Mouse (Mus musculus) small intestine, adult 2 months (tissue): ENCODE measurements around the gene Ccdc51. TPM values are rescaled to one million over a fixed set of nuclear protein-coding genes. Genes with fewer than 3 reads are reported as not detected.

Experiments
- H3K27ac ChIP-seq: fragments of 200-500 bp; 2 replicates; pipeline ENCODE4 v1.5.1; 2012; ENCODE audit warnings: low read depth, low read length, control low read depth, inconsistent platforms; ENCODE audit not compliant: insufficient read depth
- H3K27me3 ChIP-seq: fragments of 200-500 bp; 2 replicates; pipeline ENCODE4 v1.6.1; 2012; ENCODE audit warnings: mild to moderate bottlenecking, moderate library complexity, low read length, inconsistent platforms; ENCODE audit not compliant: control insufficient read depth, insufficient read depth
- H3K36me3 ChIP-seq: fragments of 200-500 bp; 2 replicates; pipeline ENCODE4 v1.6.1; 2012; ENCODE audit warnings: mild to moderate bottlenecking, low read length, control low read depth, inconsistent platforms; ENCODE audit not compliant: control insufficient read depth, insufficient read depth
- H3K4me1 ChIP-seq: fragments of 200-500 bp; 2 replicates; pipeline ENCODE4 v1.6.1; 2012; ENCODE audit warnings: low read length, inconsistent platforms, mixed read lengths; ENCODE audit not compliant: control insufficient read depth, insufficient read depth, insufficient read length
- H3K4me3 ChIP-seq: fragments of 200-500 bp; 2 replicates; pipeline ENCODE4 v1.5.1; 2012; ENCODE audit warnings: low read depth, mild to moderate bottlenecking, control low read depth, inconsistent platforms, low read length, moderate library complexity
- CTCF ChIP-seq: fragments of 200-500 bp; IDR thresholded peaks from 2 replicates; pipeline ENCODE4 v1.5.1; 2012; ENCODE audit warnings: low read depth, mild to moderate bottlenecking, control low read depth, inconsistent platforms, low read length, moderate library complexity, mixed read lengths; ENCODE audit not compliant: insufficient replicate concordance, insufficient read length; ENCODE audit errors: extremely low read depth
- POLR2A ChIP-seq: fragments of 200-500 bp; IDR thresholded peaks from 2 replicates; pipeline ENCODE4 v1.6.1; 2012; ENCODE audit warnings: low read depth, mild to moderate bottlenecking, control low read depth, inconsistent platforms, low read length, moderate library complexity
- WGBS: fragments of 180-500 bp; shearing (Covaris S2); methylation state at CpG from one replicate; pipeline ENCODE4 v1.1.7; 2018; 5-methylcytosine and 5-hydroxymethylcytosine counted together
- polyA plus RNA-seq: library from polyadenylated mRNA; depleted of rRNA; stranded (reverse); fragments of >200 nt; gene quantifications from 2 replicates; pipeline ENCODE4 v1.2.3, GENCODE M21; 2012

Ccdc51 gene
- polyA plus RNA-seq, 1 experiment, result 11.3 TPM

- no peak overlapping the region for H3K4me3 ChIP-seq
- H3K36me3 ChIP-seq, result no peaks in the 10 kb centered on the region
- H3K27me3 ChIP-seq, result no peaks in the 10 kb centered on the region
- 0 out of 2 replicates have a peak, but pooled peaks cover 4% of the 10 kb centered on the region for H3K4me1 ChIP-seq
- H3K27ac ChIP-seq, result no peak overlapping the region
- no peak for TF ChIP-seq CTCF
- TF ChIP-seq POLR2A, result no peak
- 75% methylated on average over 7 of the region's 7 CpGs for WGBS
Measured at GRCm38 (mm10) chr9:109103250-109103649, 21.0 kb downstream of the Ccdc51 start.

DNA sequence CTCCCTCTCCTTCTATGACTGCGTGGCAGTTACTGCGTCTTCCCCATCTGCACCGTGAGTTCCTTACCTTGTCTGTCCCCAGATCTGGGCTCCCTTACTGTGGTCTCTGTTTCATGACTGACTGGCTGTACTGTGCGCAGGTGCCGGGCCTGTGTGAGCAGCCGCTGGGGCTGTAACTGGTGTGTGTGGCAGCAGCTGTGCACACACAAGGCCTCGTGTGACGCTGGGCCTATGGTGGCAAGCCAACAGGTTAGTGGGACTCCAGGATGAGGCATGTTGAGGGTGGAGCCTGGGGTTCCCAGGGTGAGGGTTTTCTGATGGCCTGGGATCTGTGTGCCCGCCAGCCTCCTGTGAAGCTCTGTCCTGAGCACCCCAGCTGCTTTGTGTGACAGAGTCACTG, 21.8 kb downstream of the Ccdc51 start:
- 0 out of 2 replicates have a peak, but pooled peaks cover 4% of the 10 kb centered on the region for H3K4me1 ChIP-seq
- TF ChIP-seq POLR2A (no peak), CTCF (no peak)
- no peak overlapping the region for H3K4me3 ChIP-seq
- 90% methylated on average over 9 of the region's 9 CpGs for WGBS
- H3K27ac ChIP-seq, result no peak overlapping the region
- H3K27me3 ChIP-seq, result no peaks in the 10 kb centered on the region
- no peaks in the 10 kb centered on the region for H3K36me3 ChIP-seq

DNA sequence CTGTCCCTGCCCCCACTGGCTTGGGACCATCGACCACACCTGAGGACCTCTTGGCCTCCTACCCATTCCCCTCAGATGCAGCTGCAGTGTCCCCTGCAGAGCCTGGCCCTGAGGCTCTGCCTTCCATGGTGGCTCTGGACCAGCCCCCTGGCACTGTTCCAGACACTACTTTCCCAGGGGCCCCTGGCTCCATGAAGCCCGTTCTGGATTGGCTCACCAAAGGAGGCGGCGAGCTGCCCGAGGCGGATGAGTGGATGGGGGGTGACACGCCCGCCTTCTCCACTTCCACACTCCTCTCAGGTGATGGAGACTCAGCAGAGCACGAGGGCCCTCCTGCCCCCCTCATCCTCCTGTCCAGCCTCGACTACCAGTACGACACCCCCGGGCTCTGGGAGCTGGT, 22.7 kb downstream of the Ccdc51 start:
- TF ChIP-seq POLR2A (no peak), CTCF (no peak)
- Histone ChIP-seq H3K4me1 (0 out of 2 replicates have a peak, but pooled peaks cover 4% of the 10 kb centered on the region), H3K36me3 (no peaks in the 10 kb centered on the region), H3K27me3 (no peaks in the 10 kb centered on the region), H3K27ac (no peak overlapping the region), H3K4me3 (no peak overlapping the region)
- 61% methylated on average over 12 of the region's 12 CpGs for WGBS

GRCm38 (mm10) chr9:109105648-109106047, 23.4 kb downstream of the Ccdc51 start:
- H3K4me3 ChIP-seq, result no peak overlapping the region
- TF ChIP-seq CTCF, result no peak
- no peak for TF ChIP-seq POLR2A
- H3K27ac ChIP-seq, result no peak overlapping the region
- no peaks in the 10 kb centered on the region for H3K36me3 ChIP-seq
- 49% methylated on average over 12 of the region's 12 CpGs for WGBS
- H3K27me3 ChIP-seq, result no peaks in the 10 kb centered on the region
- H3K4me1 ChIP-seq, result 0 out of 2 replicates have a peak, but pooled peaks cover 4% of the 10 kb centered on the region

GRCm38 (mm10) chr9:109107341-109107740, 25.0 kb downstream of the Ccdc51 start:
- Histone ChIP-seq H3K4me3 (no peak overlapping the region), H3K27ac (no peak overlapping the region), H3K27me3 (no peaks in the 10 kb centered on the region), H3K36me3 (no peaks in the 10 kb centered on the region), H3K4me1 (0 out of 2 replicates have a peak, but pooled peaks cover 4% of the 10 kb centered on the region)
- WGBS, result 84% methylated on average over 6 of the region's 6 CpGs
- TF ChIP-seq CTCF (no peak), POLR2A (no peak)

DNA sequence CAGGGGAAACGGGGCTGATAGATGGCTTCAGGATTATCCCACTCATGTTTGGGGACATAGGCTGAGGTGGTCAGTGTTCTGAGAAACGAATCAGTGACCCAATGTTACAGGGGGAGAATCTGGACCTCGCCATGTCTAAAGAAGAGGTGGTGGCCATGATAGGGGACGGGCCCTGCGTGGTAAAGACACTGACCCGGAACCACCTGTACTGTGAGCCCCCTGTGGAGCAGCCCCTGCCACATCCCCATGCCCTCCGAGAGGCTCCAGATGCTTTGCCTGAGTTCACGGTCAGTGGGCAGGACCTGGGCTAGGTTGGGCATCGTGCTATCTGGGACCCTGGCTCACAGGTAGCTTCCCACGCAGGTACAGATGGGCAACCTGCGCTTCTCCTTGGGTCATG, 27.9 kb downstream of the Ccdc51 start:
- no peak overlapping the region for H3K27ac ChIP-seq
- H3K4me1 ChIP-seq, result 0 out of 2 replicates have a peak, but pooled peaks cover 3% of the 10 kb centered on the region
- H3K4me3 ChIP-seq, result no peak overlapping the region
- 92% methylated on average over 11 of the region's 11 CpGs for WGBS
- H3K36me3 ChIP-seq, result no peaks in the 10 kb centered on the region
- no peaks in the 10 kb centered on the region for H3K27me3 ChIP-seq
- TF ChIP-seq CTCF (no peak), POLR2A (no peak)

DNA sequence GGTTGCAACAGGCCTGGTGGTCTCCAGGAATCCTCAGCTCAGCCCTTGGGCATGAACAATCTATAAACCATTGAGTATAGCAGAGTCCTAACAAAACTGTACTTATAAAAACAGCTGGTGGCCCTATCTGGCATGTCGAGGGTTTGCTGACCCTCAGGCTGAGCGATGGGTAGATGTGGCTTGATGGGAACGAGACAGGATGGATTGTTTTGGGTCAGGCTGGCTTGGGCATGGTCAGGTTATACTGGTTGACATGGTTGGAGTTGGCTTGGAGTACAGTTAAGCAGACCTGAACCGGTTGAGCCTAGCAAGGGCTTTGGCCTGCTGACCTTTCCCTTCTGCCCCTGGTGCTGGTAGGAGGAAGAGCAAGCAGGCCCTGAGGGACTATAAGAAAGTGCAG, 28.8 kb downstream of the Ccdc51 start:
- WGBS, result 86% methylated on average over 4 of the region's 4 CpGs
- H3K4me3 ChIP-seq, result no peak overlapping the region
- H3K4me1 ChIP-seq, result no peaks in the 10 kb centered on the region
- H3K27ac ChIP-seq, result no peak overlapping the region
- H3K27me3 ChIP-seq, result no peaks in the 10 kb centered on the region
- peaks cover 2% of the 10 kb centered on the region; the same call in 1 of the 2 replicates for H3K36me3 ChIP-seq
- no peak for TF ChIP-seq CTCF
- no peak for TF ChIP-seq POLR2A
